Mouse (Mus musculus) bone marrow, adult 2 months (tissue): Measurements from ENCODE around the gene Amacr. TPM values are rescaled to one million over a fixed set of nuclear protein-coding genes. Genes with fewer than 3 reads are reported as not detected.

ENCODE experiments used
- H3K27ac ChIP-seq: fragments of 200-500 bp; 2 replicates; pipeline ENCODE4 v1.5.1; 2012; ENCODE audit warnings: low read depth, mild to moderate bottlenecking, control low read depth, inconsistent platforms, low read length; ENCODE audit not compliant: control insufficient read depth, poor library complexity, insufficient read depth
- H3K4me1 ChIP-seq: fragments of 200-500 bp; 2 replicates; pipeline ENCODE4 v1.6.1; 2011; ENCODE audit warnings: low read length; ENCODE audit not compliant: control insufficient read depth, insufficient read depth
- H3K4me3 ChIP-seq: fragments of 200-500 bp; replicated peaks from 2 replicates; pipeline ENCODE3; 2011; ENCODE audit warnings: mild to moderate bottlenecking, low read depth, low read length, control low read depth; ENCODE audit not compliant: control insufficient read depth
- CTCF ChIP-seq: fragments of 200-500 bp; IDR thresholded peaks from 2 replicates; pipeline ENCODE4 v1.5.1; 2011; ENCODE audit warnings: low read length, control low read depth; ENCODE audit not compliant: control insufficient read depth, insufficient read depth
- POLR2A ChIP-seq: fragments of 200-500 bp; IDR thresholded peaks from 2 replicates; pipeline ENCODE4 v1.6.1; 2011; ENCODE audit warnings: low read depth, mild to moderate bottlenecking, control low read depth, low read length, borderline replicate concordance; ENCODE audit not compliant: control insufficient read depth
- WGBS: fragments of 180-500 bp; shearing (Covaris S2); methylation state at CpG from one replicate; pipeline ENCODE4 v1.1.7; 2018; 5-methylcytosine and 5-hydroxymethylcytosine counted together
- polyA plus RNA-seq: library from polyadenylated mRNA; stranded (reverse); fragments of >200 nt; gene quantifications from 2 replicates; pipeline ENCODE4 v1.2.4, GENCODE M21; 2011; ENCODE audit warnings: low replicate concordance; ENCODE audit not compliant: missing spikeins, insufficient read depth, insufficient read length

The Amacr gene
- polyA plus RNA-seq, 1 experiment, result 2.1 TPM

DNA sequence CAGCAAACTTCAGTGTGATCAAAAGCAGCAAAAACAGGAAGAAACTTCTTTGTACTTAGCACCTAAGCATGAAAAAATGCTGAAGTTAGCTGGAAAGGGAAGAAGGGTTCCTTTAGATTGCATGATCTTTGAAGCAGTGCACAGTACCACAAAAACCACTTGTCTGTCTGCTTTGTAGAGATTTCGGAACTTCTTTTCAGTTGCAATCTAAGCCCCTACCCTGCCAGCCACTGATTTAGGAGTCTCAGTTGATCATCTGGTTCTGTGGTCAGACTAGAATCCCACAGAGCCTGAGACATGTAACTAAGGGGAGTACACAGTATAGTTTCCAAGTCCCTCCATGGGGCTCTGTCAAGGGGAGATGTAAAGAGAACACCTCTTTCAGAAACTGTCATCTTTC lies 28.1 kb upstream of the Amacr start:
- Histone ChIP-seq H3K4me1 (no peaks in the 10 kb centered on the region), H3K4me3 (no peak overlapping the region), H3K27ac (no peak overlapping the region)
- TF ChIP-seq POLR2A (no peak), CTCF (no peak)
- 0% methylated on average over 1 of the region's 1 CpGs for WGBS

DNA sequence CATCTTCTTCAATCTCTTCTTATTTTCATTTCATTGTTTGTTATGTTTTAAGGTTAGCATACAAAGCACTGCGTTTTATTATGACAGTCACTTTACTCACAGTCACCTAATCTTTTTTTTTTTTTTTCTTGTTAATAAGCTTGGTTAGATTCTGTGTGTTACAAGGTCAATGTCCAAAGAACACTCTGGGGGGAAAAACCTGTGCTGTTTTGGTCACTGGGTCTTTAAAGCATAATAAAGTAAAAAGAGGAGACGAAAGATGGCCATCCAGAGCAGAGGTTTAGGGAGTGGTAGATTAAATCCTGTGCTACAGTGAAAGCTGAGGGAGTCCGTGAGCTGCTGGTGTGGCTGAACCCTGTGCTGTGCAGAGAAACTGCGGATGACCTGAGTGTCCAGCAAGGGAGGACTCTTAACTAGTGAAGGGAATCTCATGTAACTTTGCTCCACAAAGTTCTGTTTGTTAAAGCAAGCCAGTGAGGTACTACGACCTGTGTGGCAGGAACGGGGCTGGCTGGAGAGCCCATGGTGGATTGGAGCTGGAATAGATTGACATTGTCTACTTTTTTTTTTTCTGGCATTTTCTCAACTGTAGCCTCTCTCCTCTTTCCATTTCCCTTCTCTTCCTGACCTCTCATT lies 27.1 kb upstream of the Amacr start:
- TF ChIP-seq CTCF (no peak), POLR2A (no peak)
- 71% methylated on average over 6 of the region's 6 CpGs for WGBS
- H3K4me1 ChIP-seq, result no peaks in the 10 kb centered on the region
- H3K27ac ChIP-seq, result no peak overlapping the region
- H3K4me3 ChIP-seq, result no peak overlapping the region

DNA sequence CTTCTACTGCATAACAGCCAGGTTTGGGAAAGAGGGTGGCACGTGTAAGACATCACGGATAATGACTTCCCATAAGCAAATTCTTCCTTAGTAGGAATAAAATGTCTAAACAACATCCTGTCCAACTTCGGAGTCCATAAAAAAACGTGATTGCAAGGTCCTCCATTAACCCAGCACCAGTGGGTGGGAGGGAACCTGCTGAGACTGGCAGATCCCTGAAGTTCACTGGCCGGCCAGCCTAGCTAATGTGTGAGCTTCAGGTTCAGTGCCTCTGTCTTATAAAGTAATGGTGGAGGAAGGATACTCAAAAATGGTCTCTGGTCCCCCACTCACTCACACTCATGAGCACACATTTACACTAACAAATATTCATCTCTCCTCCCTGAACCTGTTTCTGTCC lies 26.4 kb upstream of the Amacr start:
- H3K4me3 ChIP-seq, result no peak overlapping the region
- H3K27ac ChIP-seq, result no peak overlapping the region
- H3K4me1 ChIP-seq, result no peaks in the 10 kb centered on the region
- 41% methylated on average over 5 of the region's 5 CpGs for WGBS
- TF ChIP-seq CTCF (no peak), POLR2A (no peak)

DNA sequence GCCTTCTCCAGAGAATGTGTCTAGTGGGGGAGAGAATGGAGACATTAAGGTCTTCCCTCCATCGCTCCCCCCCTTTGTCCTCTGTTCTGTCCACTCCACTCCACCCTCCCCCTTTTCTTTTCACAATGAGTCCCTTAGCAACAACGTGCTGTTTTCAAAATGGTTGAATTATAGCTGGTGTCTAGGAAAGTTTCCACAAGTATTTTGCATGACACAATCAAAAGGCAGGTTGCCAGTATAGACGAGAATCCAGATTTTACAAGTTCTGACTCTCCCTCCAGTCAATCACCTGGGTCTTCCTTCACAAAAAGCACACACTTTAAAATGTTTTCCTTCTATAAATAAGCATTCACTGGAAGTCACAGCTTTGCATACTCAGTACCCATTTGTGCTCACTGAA lies 24.9 kb upstream of the Amacr start:
- no peak for TF ChIP-seq POLR2A
- TF ChIP-seq CTCF, result no peak
- 70% methylated on average over 3 of the region's 3 CpGs for WGBS
- Histone ChIP-seq H3K4me1 (no peaks in the 10 kb centered on the region), H3K27ac (no peak overlapping the region), H3K4me3 (no peak overlapping the region)

DNA sequence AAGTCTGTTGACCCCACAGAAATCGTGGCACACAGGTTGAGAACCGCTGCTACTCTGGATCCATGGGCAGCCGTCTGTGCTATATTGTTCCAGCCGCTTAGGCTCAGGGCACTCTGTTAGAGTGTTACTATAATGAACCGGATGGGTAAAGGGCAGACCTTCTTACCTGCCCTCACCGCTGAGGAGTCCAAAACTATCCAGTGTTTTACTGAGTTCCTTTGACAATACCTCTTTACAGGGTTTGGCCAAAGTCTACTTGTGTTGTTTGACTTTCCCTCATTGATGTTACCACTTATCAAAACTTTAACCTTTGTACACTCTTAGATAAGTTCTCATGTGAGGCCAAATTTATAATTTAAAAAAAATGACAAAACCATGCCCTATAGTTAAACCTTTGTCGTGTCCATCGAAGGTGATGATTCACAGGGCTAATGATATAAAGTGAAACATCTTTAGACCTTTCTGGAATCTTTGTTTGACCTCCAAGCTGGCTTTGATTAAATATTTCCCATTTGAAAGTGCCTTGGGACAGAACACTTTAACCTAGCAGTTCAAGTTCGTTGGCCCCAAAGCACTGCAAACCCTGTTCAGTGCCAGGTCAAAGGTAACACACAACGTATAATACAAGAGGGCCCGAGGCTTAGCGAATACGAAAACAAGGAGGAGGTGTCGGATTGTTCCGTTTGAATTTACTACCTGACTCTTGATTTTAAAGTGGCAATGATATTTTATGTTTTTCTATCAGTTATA lies 22.1 kb upstream of the Amacr start:
- TF ChIP-seq CTCF (no peak), POLR2A (no peak)
- no peak overlapping the region for H3K27ac ChIP-seq
- WGBS, result 89% methylated on average over 15 of the region's 15 CpGs
- no peak overlapping the region for H3K4me3 ChIP-seq
- no peaks in the 10 kb centered on the region for H3K4me1 ChIP-seq

DNA sequence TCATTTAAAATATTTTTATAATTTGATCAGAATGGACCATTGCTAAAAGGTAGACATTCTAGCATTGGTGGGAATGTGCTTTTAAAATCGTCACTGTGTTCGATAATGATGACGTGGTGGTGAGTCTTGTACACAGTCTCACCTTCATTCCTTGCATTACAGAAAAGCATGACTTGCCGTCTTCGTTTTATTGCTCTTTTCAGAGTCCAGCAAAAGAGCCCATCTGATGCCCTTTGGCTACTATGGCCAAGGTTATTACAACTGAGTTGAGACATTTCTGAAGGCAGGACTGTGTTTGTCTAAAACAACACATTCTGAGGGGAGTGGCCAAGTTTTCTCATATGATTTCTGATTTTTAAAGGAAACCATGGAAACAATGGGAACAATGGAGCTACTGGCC lies 21.3 kb upstream of the Amacr start:
- Histone ChIP-seq H3K4me1 (no peaks in the 10 kb centered on the region), H3K4me3 (no peak overlapping the region), H3K27ac (no peak overlapping the region)
- WGBS, result 85% methylated on average over 5 of the region's 5 CpGs
- no peak for TF ChIP-seq POLR2A
- TF ChIP-seq CTCF, result no peak

DNA sequence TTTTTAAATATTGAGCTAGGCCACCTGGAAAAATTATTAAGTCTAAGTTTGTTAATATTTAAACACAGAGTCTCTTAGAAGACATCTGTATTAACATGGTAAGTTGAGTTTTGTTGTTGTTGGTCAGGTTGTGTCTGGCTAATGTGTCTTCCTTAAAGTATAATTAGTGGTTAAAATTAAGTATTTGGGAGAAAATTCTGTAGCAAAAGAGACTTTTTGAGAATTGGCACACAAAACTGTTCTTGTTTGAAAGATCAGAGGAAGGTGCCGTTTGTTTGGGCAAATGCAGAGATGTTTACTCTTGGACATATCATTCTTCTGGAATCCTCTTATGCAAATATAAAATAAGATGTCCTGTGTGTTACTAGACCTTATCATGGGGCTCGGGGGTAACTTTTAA lies 19.0 kb upstream of the Amacr start:
- H3K4me1 ChIP-seq, result no peaks in the 10 kb centered on the region
- TF ChIP-seq CTCF (no peak), POLR2A (no peak)
- H3K27ac ChIP-seq, result no peak overlapping the region
- H3K4me3 ChIP-seq, result no peak overlapping the region
- 71% methylated on average over 2 of the region's 2 CpGs for WGBS

DNA sequence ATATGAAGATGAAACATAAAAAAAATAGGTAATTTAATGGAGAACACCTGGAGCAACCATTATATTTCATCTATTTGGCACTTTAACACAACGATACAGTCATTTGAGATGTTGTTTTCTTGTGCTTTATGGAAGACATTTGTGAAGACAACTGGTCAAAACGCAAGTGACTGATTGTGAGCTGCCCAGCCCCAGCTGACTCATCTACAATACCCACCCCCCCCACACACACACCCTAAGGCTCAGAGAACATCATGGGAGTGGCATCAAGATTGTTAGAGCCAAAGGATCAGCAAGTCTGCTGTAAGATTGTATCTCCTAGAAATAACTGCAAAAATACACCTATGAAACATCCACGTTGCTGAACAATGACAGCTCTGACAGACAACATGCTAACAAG lies 12.1 kb upstream of the Amacr start:
- WGBS, result 70% methylated on average over 3 of the region's 3 CpGs
- no peak for TF ChIP-seq CTCF
- no peak for TF ChIP-seq POLR2A
- Histone ChIP-seq H3K27ac (no peak overlapping the region), H3K4me3 (no peak overlapping the region), H3K4me1 (no peaks in the 10 kb centered on the region)
